Mouse (Mus musculus): ENCODE results near the gene Usp21.

DNA sequence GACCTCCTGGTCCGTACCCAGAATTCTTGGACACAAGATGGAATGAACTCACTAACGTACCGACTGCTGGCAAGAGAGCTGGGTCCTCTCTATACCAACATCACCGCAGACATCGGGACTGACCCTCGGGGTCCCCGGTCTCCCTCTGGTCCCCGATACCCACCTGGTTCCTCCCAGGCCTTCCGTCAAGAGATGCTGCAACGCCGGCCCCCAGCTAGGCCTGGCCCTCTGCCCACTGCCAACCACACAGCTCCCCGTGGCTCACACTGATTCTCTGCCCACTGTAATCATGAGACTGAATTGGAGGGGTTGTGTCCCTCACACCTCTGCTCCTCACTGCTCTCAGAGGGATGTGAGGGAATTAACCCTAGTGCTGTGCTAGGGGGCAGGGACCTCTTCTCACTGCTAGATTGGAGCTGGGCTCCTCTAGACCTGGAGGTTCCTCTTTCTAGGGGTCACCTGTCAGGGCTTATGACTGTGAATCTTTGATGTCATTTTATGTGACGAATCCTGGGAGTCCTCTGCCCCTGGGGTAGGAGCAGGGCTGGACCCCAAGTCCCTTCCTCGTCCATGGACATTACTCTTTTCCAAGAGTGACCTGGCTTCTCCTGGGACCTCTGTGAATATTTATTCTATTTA, 11.6 kb downstream of the Usp21 start:
- no peak for TF ChIP-seq CTCF (IDR thresholded peaks at IDR 0.05; ENCODE audit: extremely low read depth, insufficient read depth, insufficient read length, insufficient replicate concordance)
- TF ChIP-seq POLR2A (IDR thresholded peaks at IDR 0.05; ENCODE audit: low read depth, low read length) = no peak

All from spleen, adult 2 months (tissue).